ENCODE assay signal across 16 mouse cellular contexts in genomic region chr13:94211236-94212119, GRCm38 (mm10).
DNase-seq lines count a peak whose midpoint lies in the region; ATAC-seq and TF ChIP-seq lines count a peak whose summit lies in the region.
"Had no signal": no experiment of that assay in that cellular context is flagged by ENCODE, and none has a peak within 500 bp of the region (broad histone marks: within the 10 kb centered on the region; RNA-seq: fewer than 3 reads in every experiment).

No protein-coding gene starts in this region.

- no peaks in the 10 kb centered on the region for H3K27me3 ChIP-seq in neural tube, embryonic 12.5 days (replicated peaks)
- H3K27me3 ChIP-seq in neural tube, embryonic 15.5 days (replicated peaks): no peaks in the 10 kb centered on the region
- no peaks in the 10 kb centered on the region for H3K27me3 ChIP-seq in hindbrain, embryonic 15.5 days

- H3K4me3 ChIP-seq in neural tube, embryonic 12.5 days: no peak overlapping the region
- no peak overlapping the region for H3K4me3 ChIP-seq in neural tube, embryonic 15.5 days (replicated peaks)
- H3K4me3 ChIP-seq in hindbrain, embryonic 15.5 days: no peak overlapping the region
- no peak overlapping the region for H3K4me3 ChIP-seq in olfactory bulb, adult 2 months (ENCODE audit: insufficient read depth, low read depth, low read length)
- H3K4me3 ChIP-seq: heart, adult 2 months; myocyte had no signal

- WGBS in neural tube, embryonic 12.5 days: 43% methylated on average over 6 of the region's 6 CpGs
- 34% methylated on average over 6 of the region's 6 CpGs for WGBS in neural tube, embryonic 15.5 days
- 46% methylated on average over 6 of the region's 6 CpGs for WGBS in hindbrain, embryonic 15.5 days
- 31% methylated on average over 6 of the region's 6 CpGs for WGBS in olfactory bulb, adult 2 months

- no peak for TF ChIP-seq POLR2A in olfactory bulb, adult 2 months (IDR thresholded peaks at IDR 0.05; ENCODE audit: insufficient read depth, low read depth, low read length)

- intact Hi-C loops in gastrocnemius, postnatal 36 days (cut with DNase I): no loop called here

- H3K4me2 ChIP-seq in neural tube, embryonic 12.5 days (replicated peaks): no peak overlapping the region
- H3K4me2 ChIP-seq in neural tube, embryonic 15.5 days: no peak overlapping the region
- no peak overlapping the region for H3K4me2 ChIP-seq in hindbrain, embryonic 15.5 days

- ATAC-seq in neural tube, embryonic 12.5 days (ENCODE audit: low FRiP score, low read depth): peak; percentile 81
- no peak for ATAC-seq in neural tube, embryonic 15.5 days (ENCODE audit: low FRiP score)
- peak; percentile 73; the same call in 1 of the 2 replicates for ATAC-seq in hindbrain, embryonic 15.5 days (ENCODE audit: low FRiP score, low read depth)

- H3K27ac ChIP-seq in neural tube, embryonic 12.5 days: no peak overlapping the region
- H3K27ac ChIP-seq in neural tube, embryonic 15.5 days (replicated peaks): no peak overlapping the region
- 0 out of 2 replicates have a peak overlapping the region, but pooled peaks have one; percentile 34 for H3K27ac ChIP-seq in hindbrain, embryonic 15.5 days (replicated peaks)
- H3K27ac ChIP-seq in olfactory bulb, adult 2 months (ENCODE audit: insufficient read depth, low read depth, low read length): peak overlapping the region; percentile 41
- H3K27ac ChIP-seq: heart, adult 2 months had no signal

- peak; percentile 39 for DNase-seq in heart, adult 11 months
- no peak for DNase-seq in heart, adult 9 months (ENCODE audit: low spot score in 2 of 2)
- no peak for DNase-seq in gastrocnemius, postnatal 36 days
- DNase-seq in urinary bladder, postnatal 4 days (ENCODE audit: low spot score in 2 of 2): no peak
- DNase-seq: adrenal gland, adult 8-10 months; cerebellum, adult 9-11 months; heart, adult 2 months; heart, postnatal 14 days; kidney, adult 11 months; right cerebral cortex, adult 18-20 months; thymus, postnatal 4 days had no signal

- H3K9me3 ChIP-seq in neural tube, embryonic 12.5 days: 0 out of 2 replicates have a peak, but pooled peaks cover 5% of the 10 kb centered on the region
- no peaks in the 10 kb centered on the region for H3K9me3 ChIP-seq in neural tube, embryonic 15.5 days (replicated peaks)
- H3K9me3 ChIP-seq in hindbrain, embryonic 15.5 days: peaks cover 5% of the 10 kb centered on the region

- no peak overlapping the region for H3K9ac ChIP-seq in neural tube, embryonic 12.5 days
- no peak overlapping the region for H3K9ac ChIP-seq in neural tube, embryonic 15.5 days (replicated peaks)
- no peak overlapping the region for H3K9ac ChIP-seq in hindbrain, embryonic 15.5 days

- H3K4me1 ChIP-seq in neural tube, embryonic 12.5 days: no peaks in the 10 kb centered on the region
- no peaks in the 10 kb centered on the region for H3K4me1 ChIP-seq in neural tube, embryonic 15.5 days
- H3K4me1 ChIP-seq in hindbrain, embryonic 15.5 days (replicated peaks): 0 out of 2 replicates have a peak, but pooled peaks cover 3% of the 10 kb centered on the region
- peaks cover 4% of the 10 kb centered on the region for H3K4me1 ChIP-seq in olfactory bulb, adult 2 months (ENCODE audit: control insufficient read depth, insufficient read depth, low read length)

- peaks cover 20% of the 10 kb centered on the region for H3K36me3 ChIP-seq in neural tube, embryonic 12.5 days
- peaks cover 17% of the 10 kb centered on the region for H3K36me3 ChIP-seq in neural tube, embryonic 15.5 days
- H3K36me3 ChIP-seq in hindbrain, embryonic 15.5 days: peaks cover 28% of the 10 kb centered on the region

- no peak for TF ChIP-seq CTCF in olfactory bulb, adult 2 months (IDR thresholded peaks at IDR 0.05; ENCODE audit: insufficient read depth, low read depth, low read length)

Comparison
In these comparisons a context has a peak if more than half of its experiments do, and no peak if none do; other contexts are left out.
1. H3K27ac ChIP-seq: peak in hindbrain, embryonic 15.5 days (single experiment) and olfactory bulb, adult 2 months (single experiment); none in neural tube, embryonic 12.5 days (single experiment) and neural tube, embryonic 15.5 days (single experiment).